Mouse (Mus musculus) urinary bladder, postnatal 4 days (tissue): ENCODE results near the gene Uroc1.

Experiments
- DNase-seq, 2 experiments: peaks; one replicate each; pipeline ENCODE4 v3.0.0; 2021 to 2022; ENCODE audit warnings: low spot score in 2 of 2

Uroc1 gene

DNA sequence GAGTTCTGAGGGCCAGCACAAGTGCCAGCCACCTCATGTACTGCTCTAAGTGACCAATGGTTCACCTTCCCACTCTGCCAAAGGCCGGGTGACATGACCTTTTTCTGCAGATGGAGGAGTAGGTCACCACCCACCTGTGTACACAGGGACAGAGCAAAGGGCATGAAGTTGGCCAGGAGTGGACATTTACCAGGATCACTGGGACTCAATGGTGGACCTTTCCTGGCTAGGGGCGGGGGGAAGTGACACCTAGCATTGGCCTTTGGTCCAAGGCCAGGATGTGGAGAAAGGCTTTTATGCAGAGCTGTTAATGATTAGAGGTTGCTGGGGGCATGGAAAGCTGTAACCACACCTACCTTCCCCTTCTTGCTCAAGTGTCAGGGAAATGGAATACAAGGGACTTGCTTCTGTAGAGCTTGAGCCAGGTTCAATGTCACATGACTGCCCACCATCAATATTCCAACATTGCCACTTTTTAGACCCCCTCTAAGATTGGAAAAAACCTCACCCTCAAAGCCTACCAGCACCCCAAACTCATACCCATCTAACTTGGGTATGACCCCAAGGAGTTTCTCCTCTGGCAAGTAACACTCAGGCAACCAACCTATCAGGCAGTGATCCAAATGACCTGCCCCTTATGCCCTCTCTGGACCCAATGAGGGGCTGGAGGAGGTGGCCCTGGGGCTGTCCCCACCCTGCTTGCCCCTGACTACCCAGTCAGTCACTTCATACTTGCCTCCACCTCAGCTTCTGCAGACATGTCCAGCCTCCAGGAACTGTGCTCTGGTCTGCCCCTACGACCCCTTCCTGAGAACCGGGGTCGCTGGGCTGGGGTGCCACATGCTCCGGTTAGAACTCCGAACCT is at the start of gene Uroc1:
Gene Uroc1, plus strand, starts transcription at position 724 of the 865 bp plus-strand sequence.
- no peak for DNase-seq

DNA sequence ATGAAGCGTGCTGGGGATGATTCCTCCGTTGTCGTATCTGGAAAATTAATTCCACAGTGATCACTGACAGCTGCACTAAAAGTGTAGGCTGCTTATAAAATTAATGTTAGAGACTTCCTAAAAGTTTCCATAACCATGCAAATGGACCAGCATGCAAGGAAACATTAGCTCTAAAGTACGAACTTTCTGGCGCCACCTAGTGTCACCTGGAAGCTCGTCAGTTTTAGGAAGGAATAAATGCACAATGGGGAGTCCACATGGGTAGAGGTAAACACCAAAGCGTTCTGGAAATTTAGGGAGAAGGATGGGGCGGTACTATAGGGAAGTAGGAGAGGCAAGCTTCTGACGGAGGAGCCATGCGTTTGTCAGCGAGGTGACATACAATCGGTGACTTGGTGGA is 44.8 kb upstream of the Uroc1 start:
- DNase-seq = no peak

- DNase-seq = no peak
These were observed 32.2 kb upstream of the Uroc1 start, which contains the start of gene BC048671 for GRCm38 (mm10) chr6:90300919-90301318. TSS of gene BC048671 (plus strand) at chr6:90301219.

DNA sequence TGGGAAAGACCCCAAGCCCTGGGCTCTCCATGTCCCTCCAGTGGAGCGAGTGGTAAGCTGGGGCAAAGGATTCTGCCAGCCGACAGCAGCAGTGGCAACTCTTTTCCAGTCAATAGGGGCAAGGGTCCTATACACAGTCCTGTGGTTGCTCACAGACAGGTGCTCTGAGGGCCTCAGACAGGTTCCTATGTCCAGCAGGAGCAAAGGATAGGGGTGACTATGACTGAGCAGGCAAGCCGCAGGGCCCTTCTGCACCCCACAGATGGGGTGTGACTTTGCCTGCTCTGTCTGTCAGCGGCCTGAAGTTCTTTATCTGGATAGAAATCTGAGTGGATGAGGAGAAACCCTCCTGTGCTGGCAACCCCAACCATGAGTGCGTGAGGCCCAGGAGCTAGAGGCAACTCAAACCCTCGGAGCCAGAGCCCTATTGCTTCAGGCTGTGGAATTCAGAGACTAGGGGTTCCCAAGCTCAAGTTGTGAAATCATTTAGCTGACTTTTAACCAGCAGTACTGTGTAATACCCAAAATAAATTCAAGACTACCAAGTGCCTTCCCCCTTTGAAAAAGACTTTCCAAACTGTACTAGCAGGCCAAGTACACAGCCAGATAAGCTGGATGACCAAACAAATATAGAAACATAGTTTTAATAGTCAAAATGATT is 26.6 kb upstream of the Uroc1 start:
- no peak for DNase-seq

GRCm38 (mm10) chr6:90308839-90309778 is 24.0 kb upstream of the Uroc1 start:
- DNase-seq = no peak

GRCm38 (mm10) chr6:90315961-90316360 is 17.1 kb upstream of the Uroc1 start:
- DNase-seq = no peak

DNA sequence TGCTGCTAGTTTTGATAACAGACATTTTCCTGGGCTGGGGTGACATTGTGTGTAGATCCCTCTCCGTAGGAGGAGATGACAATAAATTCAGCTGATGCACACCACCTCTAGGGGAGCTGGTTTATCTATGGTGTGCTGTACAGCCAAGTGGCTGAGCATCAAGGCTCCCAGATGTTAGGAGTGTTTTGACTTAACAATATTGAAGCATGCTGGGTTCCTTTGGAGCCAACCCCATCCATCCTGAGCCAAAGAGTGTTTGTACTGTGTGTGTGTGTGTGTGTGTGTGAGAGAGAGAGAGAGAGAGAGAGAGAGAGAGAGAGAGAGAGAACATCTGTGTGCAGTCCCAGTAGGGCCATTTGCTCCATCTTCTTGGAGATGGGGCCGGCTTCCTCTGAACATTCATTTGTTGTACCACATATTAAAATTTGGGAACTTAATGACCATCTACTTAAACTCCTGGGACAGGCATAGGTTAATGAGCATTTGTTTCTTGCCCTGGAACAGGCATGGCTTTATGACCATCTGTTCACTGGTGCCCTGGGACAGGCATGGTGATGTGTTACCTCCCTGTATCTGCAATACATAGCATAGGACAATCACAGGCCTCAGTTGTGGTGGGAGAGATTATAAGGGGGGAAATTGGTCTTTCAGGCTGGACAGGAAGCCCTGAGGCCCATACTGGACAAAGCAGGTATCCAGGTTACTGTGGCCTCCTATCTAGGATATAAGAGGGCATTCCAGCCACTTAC is 15.4 kb upstream of the Uroc1 start:
- DNase-seq = no peak

GRCm38 (mm10) chr6:90319019-90319418 is 14.1 kb upstream of the Uroc1 start:
- DNase-seq = no peak

GRCm38 (mm10) chr6:90319475-90320191 is 13.5 kb upstream of the Uroc1 start:
- DNase-seq = peak in 1 of 2 experiments; percentile 49

DNA sequence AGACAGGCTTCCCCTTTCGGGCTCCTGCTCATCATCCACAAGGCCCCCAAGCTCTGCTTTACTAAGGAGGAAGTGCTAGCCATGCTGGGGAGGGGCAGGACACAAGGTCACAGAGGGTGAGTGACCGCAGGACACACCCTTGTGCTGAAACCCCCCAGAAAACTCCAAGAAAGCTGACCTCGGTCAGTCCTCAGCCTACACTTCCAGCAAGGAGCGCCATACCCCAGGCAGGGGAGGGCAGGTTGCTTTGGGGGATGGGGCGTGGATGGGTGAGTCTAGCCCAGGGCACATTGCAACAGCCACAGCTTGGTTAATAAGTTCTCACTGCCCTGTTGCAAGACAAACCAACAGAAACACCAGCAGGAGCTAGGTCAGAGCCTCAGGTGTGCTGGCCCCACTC is 12.7 kb upstream of the Uroc1 start:
- no peak for DNase-seq

DNA sequence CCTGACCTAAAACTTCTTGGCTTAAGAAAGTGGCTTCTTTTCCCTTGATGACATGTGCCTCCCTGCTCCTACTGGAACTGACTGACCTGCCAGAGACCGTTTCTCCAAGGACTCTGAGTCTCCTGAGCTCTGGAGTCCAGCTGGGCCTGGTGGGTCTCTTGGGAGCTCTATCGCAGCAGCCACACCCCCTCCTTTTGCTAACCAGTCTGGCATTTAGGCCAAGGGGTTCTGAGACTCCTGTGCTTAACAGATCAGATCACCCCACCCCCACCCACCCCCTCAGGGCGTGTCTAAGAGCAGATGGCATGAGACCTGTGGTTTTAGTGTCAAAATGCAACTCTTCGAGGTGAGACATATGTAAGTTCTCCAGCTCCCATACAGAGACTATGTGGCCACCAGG is 11.3 kb upstream of the Uroc1 start:
- no peak for DNase-seq

GRCm38 (mm10) chr6:90324026-90324425 is 9.1 kb upstream of the Uroc1 start:
- DNase-seq = no peak

- DNase-seq = no peak
These were observed 8.6 kb upstream of the Uroc1 start for GRCm38 (mm10) chr6:90324463-90324862.

DNA sequence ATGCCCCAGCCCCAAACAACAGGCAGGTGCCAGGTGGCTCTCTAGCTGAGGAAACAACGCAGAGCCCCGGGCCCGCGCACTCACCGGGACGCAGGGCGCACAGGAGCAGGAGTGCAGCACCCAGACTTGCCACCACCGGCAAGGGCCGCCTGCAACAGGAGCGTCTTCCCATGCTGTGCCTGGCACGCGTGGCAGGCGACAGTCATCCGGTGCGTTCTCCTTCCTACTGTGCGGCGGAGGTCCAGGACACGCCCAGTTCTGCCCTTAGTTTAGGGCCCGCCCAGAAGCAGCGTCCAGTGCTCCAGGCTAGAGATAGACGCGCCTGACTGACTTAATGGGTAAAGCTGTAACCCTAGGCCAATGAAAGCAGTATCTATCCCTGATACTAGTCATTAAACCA is 8.1 kb upstream of the Uroc1 start, which contains the start of gene Chst13:
Gene Chst13, minus strand, starts transcription at position 195 of the 400 bp plus-strand sequence.
- no peak for DNase-seq

GRCm38 (mm10) chr6:90327670-90328069 is 5.4 kb upstream of the Uroc1 start:
- DNase-seq = no peak

- DNase-seq = no peak
These were observed 3.1 kb upstream of the Uroc1 start for GRCm38 (mm10) chr6:90329953-90330352.

GRCm38 (mm10) chr6:90334244-90334643 is 1.2 kb downstream of the Uroc1 start:
- DNase-seq = no peak

- DNase-seq = no peak
These were observed 9.3 kb downstream of the Uroc1 start for GRCm38 (mm10) chr6:90342343-90342742.

DNA sequence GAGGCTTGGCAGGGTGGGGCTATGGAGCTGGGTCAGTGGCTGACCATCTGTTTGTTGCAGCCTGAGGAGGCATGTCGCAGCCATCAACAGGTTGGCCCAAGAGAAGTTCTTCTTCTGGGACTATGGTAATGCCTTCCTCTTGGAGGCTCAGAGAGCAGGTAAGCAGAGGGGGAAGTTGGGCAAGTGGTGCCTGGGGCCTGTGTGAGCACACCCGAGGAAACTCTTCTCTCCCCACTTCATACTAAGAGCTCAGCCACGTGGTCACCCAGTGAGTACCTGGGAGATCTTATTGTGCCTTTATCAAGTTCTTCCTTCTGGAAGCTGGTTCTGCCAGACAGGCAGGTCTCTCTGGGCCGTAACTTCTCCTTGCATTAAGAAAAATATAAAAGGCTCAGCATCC is 14.1 kb downstream of the Uroc1 start:
- no peak for DNase-seq

- no peak for DNase-seq
These were observed 15.4 kb downstream of the Uroc1 start for GRCm38 (mm10) chr6:90348500-90348899.
